Mouse (Mus musculus) embryonic fibroblast, embryonic 13.5 days (primary cell): Measurements from ENCODE around the gene Crat.

ENCODE experiments used
- CTCF ChIP-seq: IDR thresholded peaks from 2 replicates; pipeline ENCODE4 v1.5.1; 2011; ENCODE audit warnings: mild to moderate bottlenecking, control low read depth, low read length, moderate library complexity, borderline replicate concordance; ENCODE audit not compliant: insufficient read depth
- POLR2A ChIP-seq: IDR thresholded peaks from 2 replicates; pipeline ENCODE4 v1.6.1; 2011; ENCODE audit warnings: low read depth, mild to moderate bottlenecking, control low read depth, low read length, moderate library complexity

DNA sequence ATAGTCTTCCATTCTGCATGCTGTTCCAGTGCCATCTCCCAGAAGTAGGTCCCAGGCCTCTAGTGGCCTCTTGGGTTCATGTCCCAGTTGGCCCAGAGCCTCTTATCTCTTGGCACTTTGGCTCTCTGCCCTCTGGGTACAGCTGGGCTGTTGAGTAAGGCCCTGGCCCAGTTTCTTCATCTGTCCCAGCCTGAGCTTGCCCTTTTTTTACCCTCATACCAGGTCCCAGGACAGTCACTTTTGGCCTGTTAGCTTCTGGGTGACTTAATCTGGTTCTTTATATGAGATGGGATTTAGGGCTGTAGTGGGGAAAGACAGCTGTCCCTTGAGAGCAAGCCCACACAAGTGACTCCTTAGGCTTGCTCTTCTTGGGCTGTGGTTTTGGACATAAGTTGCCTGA lies 13.5 kb upstream of the Crat start:
- TF ChIP-seq POLR2A = no peak
- no peak for TF ChIP-seq CTCF
